Mouse (Mus musculus) T-helper 2 cell (primary cell): Measurements from ENCODE around the gene Lama4.

ENCODE experiments used
- in situ Hi-C: fragments of 300-600 bp; cut with MboI, MseI; formaldehyde crosslinking; loops from one replicate; pipeline ENCODE4 v1.15.1; 2025; ENCODE audit warnings: high pct_unique_total_duplicates

Gene Lama4

DNA sequence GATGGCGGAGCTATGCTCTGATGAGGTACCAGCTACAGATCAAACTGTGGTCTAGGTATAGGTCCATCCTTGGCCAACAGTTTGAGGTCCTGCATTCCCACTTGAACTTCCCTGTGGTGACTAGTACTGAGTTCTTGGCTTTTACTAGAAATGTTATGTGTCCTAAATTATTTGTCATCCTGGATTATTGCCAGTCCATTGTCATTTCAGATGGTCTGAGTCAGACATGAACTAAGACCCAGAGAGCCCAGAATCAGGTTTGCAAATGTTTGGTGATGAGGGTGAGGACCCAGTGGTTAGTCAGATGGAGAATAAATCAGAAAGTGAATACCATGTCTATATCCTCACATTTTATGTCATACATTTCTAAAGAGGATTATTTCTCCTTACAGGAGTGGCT lies 192.0 kb downstream of the Lama4 start:
- in situ Hi-C loops = loop anchor here (25.0 kb wide), 1 partner anchor 1055 kb away; no protein-coding TSS in a partner anchor

GRCm38 (mm10) chr10:39158306-39158705 lies 193.0 kb downstream of the Lama4 start:
- in situ Hi-C loops = loop anchor here (25.0 kb wide), 1 partner anchor 1054 kb away; no protein-coding TSS in a partner anchor
